Mouse (Mus musculus) bone marrow, adult 2 months (tissue): ENCODE results near the gene Gm10198.

Experiments
- CTCF ChIP-seq: fragments of 200-500 bp; IDR thresholded peaks from 2 replicates; pipeline ENCODE4 v1.5.1; 2011; ENCODE audit warnings: low read length, control low read depth; ENCODE audit not compliant: control insufficient read depth, insufficient read depth
- POLR2A ChIP-seq: fragments of 200-500 bp; IDR thresholded peaks from 2 replicates; pipeline ENCODE4 v1.6.1; 2011; ENCODE audit warnings: low read depth, mild to moderate bottlenecking, control low read depth, low read length, borderline replicate concordance; ENCODE audit not compliant: control insufficient read depth

DNA sequence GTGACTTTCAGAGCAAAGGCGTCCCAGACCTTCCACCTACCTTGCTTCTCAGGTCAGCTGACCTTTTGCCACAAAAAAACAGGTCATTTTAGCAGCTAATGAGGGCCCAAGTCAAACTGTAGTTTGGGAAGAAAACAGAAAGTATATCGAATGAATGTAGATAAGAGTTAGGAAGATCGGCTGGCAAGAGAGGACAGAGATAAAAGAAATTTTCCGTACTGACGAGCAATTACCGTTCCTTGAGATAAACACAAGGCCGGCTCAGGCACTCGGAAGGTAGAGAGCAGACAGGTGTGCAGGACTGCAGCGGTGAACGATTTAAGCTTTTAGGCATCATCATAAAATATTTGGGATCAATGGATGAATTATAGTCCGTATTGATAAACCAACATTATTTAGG lies 15.4 kb upstream of the Gm10198 start:
- TF ChIP-seq POLR2A (no peak), CTCF (no peak)
